Mouse (Mus musculus): ENCODE results near the gene Akap8l.

DNA sequence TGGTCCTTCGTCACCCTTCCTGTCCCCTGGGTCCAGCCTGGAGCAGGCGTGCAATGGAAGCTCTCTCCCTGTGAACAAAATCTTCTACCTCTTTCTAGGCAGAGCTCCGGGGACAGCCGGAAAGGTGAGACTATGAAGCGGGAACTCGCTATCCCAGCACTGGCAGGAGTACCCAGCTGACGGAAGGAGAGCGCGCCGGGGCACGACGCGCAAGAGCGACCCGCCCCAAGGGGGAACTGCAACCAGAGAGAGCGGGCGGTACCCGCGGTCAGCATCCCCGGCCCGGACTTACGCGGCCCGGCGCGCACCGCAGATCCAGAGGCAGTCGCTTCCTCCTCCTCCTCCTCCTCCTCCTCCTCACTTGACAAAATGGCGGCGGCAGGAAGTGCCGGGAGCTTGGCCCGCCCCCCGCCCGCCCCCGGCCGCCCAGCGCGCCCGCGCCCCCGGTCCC, 66.6 kb downstream of the Akap8l start:
- TF ChIP-seq POLR2A (IDR thresholded peaks at IDR 0.05; ENCODE audit: insufficient read depth, low read depth, low read length) (no peak), CTCF (IDR thresholded peaks at IDR 0.05) (no peak), EP300 (IDR thresholded peaks at IDR 0.05; ENCODE audit: insufficient read depth, low read depth, low read length) (no peak)

Data from heart, adult 2 months (tissue).